Mouse (Mus musculus): ENCODE data around the gene Olfr201. TPM values are rescaled to one million over a fixed set of nuclear protein-coding genes. Genes with fewer than 3 reads are reported as not detected.
"Not testable (repeated sequence)": the region's sequence is repeated elsewhere in the genome, so short reads cannot be mapped to it uniquely, and the experiment has no call there.

Olfr201 gene
- polyA plus RNA-seq (2016; fragmentation: Nextera tagmentation; extraction: Ambion mirVana): not detected in 2 replicates

GRCm38 (mm10) chr16:59272532-59272931 lies at the start of gene Olfr201:
Olfr201 (minus strand) TSS chr16:59272632.
- not testable (repeated sequence) for H3K27ac ChIP-seq; H3K9me3 ChIP-seq; H3K4me3 ChIP-seq; H3K4me2 ChIP-seq (replicated peaks); H3K4me1 ChIP-seq; H3K27me3 ChIP-seq (replicated peaks); ATAC-seq (ENCODE audit: low FRiP score, low read depth); H3K36me3 ChIP-seq; H3K9ac ChIP-seq
- 88% methylated on average over 4 of the region's 4 CpGs for WGBS

- H3K36me3 ChIP-seq: no peaks in the 10 kb centered on the region
- no peaks in the 10 kb centered on the region for H3K9me3 ChIP-seq
- H3K27me3 ChIP-seq (replicated peaks): no peaks in the 10 kb centered on the region
- no peak within 1 kb of the TSS for H3K4me2 ChIP-seq (replicated peaks)
- H3K9ac ChIP-seq: no peak within 1 kb of the TSS
- no peak for ATAC-seq (ENCODE audit: low FRiP score, low read depth)
- H3K27ac ChIP-seq: no peak within 1 kb of the TSS
- H3K4me3 ChIP-seq: no peak within 1 kb of the TSS
- H3K4me1 ChIP-seq: no peaks in the 10 kb centered on the region
Observed at GRCm38 (mm10) chr16:59318148-59318547, 45.7 kb upstream of the Olfr201 start, which contains the start of gene Olfr204. Olfr204 (minus strand) TSS chr16:59318248.

GRCm38 (mm10) chr16:59298581-59298980 lies 26.1 kb upstream of the Olfr201 start, which contains the start of gene Olfr203:
Olfr203 (plus strand) TSS chr16:59298881.
- H3K4me1 ChIP-seq: no peaks in the 10 kb centered on the region
- no peak within 1 kb of the TSS for H3K27ac ChIP-seq
- H3K9me3 ChIP-seq: no peaks in the 10 kb centered on the region
- no peaks in the 10 kb centered on the region for H3K27me3 ChIP-seq (replicated peaks)
- no peak within 1 kb of the TSS for H3K4me2 ChIP-seq (replicated peaks)
- H3K9ac ChIP-seq: no peak within 1 kb of the TSS
- 88% methylated on average over 2 of the region's 2 CpGs for whole genome bisulfite sequencing
- ATAC-seq (ENCODE audit: low FRiP score, low read depth): no peak
- no peak within 1 kb of the TSS for H3K4me3 ChIP-seq
- no peaks in the 10 kb centered on the region for H3K36me3 ChIP-seq

- not testable (repeated sequence) for H3K4me1 ChIP-seq; ATAC-seq (ENCODE audit: low FRiP score, low read depth); H3K4me2 ChIP-seq (replicated peaks); H3K27ac ChIP-seq; H3K4me3 ChIP-seq; H3K9ac ChIP-seq; H3K9me3 ChIP-seq; H3K27me3 ChIP-seq (replicated peaks); H3K36me3 ChIP-seq
- WGBS: 83% methylated on average over 9 of the region's 9 CpGs
Observed at GRCm38 (mm10) chr16:59287576-59287975, 15.1 kb upstream of the Olfr201 start.

GRCm38 (mm10) chr16:59286693-59287092 lies 14.3 kb upstream of the Olfr201 start, which contains the start of gene Olfr202:
Olfr202 (minus strand) TSS chr16:59286793.
- Histone ChIP-seq H3K4me3 (no peak within 1 kb of the TSS), H3K9me3 (no peaks in the 10 kb centered on the region), H3K4me1 (no peaks in the 10 kb centered on the region), H3K36me3 (no peaks in the 10 kb centered on the region), H3K27ac (no peak within 1 kb of the TSS), H3K9ac (no peak within 1 kb of the TSS), H3K4me2 (replicated peaks) (no peak within 1 kb of the TSS), H3K27me3 (replicated peaks) (no peaks in the 10 kb centered on the region)
- WGBS: 88% methylated on average over 1 of the region's 1 CpGs
- no peak for ATAC-seq (ENCODE audit: low FRiP score, low read depth)

GRCm38 (mm10) chr16:59283476-59283875 lies 11.0 kb upstream of the Olfr201 start:
- Histone ChIP-seq H3K27me3 (replicated peaks) (no peaks in the 10 kb centered on the region), H3K4me3 (no peak overlapping the region), H3K36me3 (no peaks in the 10 kb centered on the region), H3K9me3 (no peaks in the 10 kb centered on the region), H3K4me1 (no peaks in the 10 kb centered on the region), H3K27ac (no peak overlapping the region), H3K9ac (no peak overlapping the region), H3K4me2 (replicated peaks) (no peak overlapping the region)
- WGBS: 76% methylated on average over 1 of the region's 1 CpGs
- no peak for ATAC-seq (ENCODE audit: low FRiP score, low read depth)

GRCm38 (mm10) chr16:59280542-59280941 lies 8.1 kb upstream of the Olfr201 start:
- Histone ChIP-seq H3K27me3 (replicated peaks) (no peaks in the 10 kb centered on the region), H3K4me1 (no peaks in the 10 kb centered on the region), H3K36me3 (no peaks in the 10 kb centered on the region), H3K4me2 (replicated peaks) (no peak overlapping the region), H3K4me3 (no peak overlapping the region), H3K9ac (no peak overlapping the region), H3K27ac (no peak overlapping the region), H3K9me3 (no peaks in the 10 kb centered on the region)
- 82% methylated on average over 3 of the region's 3 CpGs for WGBS
- no peak for ATAC-seq (ENCODE audit: low FRiP score, low read depth)

GRCm38 (mm10) chr16:59269097-59269496 lies 3.3 kb downstream of the Olfr201 start:
- WGBS: 80% methylated on average over 4 of the region's 4 CpGs
- H3K27me3 ChIP-seq (replicated peaks); H3K27ac ChIP-seq: not testable (repeated sequence)

GRCm38 (mm10) chr16:59249684-59250083 lies 22.7 kb downstream of the Olfr201 start:
- H3K4me3 ChIP-seq: no peak overlapping the region
- no peak overlapping the region for H3K27ac ChIP-seq
- H3K9me3 ChIP-seq: 0 out of 2 replicates have a peak, but pooled peaks cover 3% of the 10 kb centered on the region
- H3K27me3 ChIP-seq (replicated peaks): no peaks in the 10 kb centered on the region
- H3K9ac ChIP-seq: no peak overlapping the region
- no peaks in the 10 kb centered on the region for H3K4me1 ChIP-seq
- H3K4me2 ChIP-seq (replicated peaks): no peak overlapping the region
- WGBS: 89% methylated on average over 17 of the region's 17 CpGs
- ATAC-seq (ENCODE audit: low FRiP score, low read depth): no peak
- H3K36me3 ChIP-seq: no peaks in the 10 kb centered on the region

More at GRCm38 (mm10) chr16:59269097-59269496, 3.3 kb downstream of the Olfr201 start:
- H3K4me1 ChIP-seq; ATAC-seq (ENCODE audit: low FRiP score, low read depth); H3K36me3 ChIP-seq; H3K9ac ChIP-seq; H3K9me3 ChIP-seq; H3K4me3 ChIP-seq; H3K4me2 ChIP-seq (replicated peaks): not testable (repeated sequence)

GRCm38 (mm10) chr16:59219667-59220066 lies 52.8 kb downstream of the Olfr201 start, which contains the start of gene Olfr199:
Olfr199 (minus strand) TSS chr16:59219767.
- H3K4me2 ChIP-seq (replicated peaks); H3K4me1 ChIP-seq; ATAC-seq (ENCODE audit: low FRiP score, low read depth); H3K27me3 ChIP-seq (replicated peaks); H3K4me3 ChIP-seq; H3K9ac ChIP-seq; H3K27ac ChIP-seq; H3K9me3 ChIP-seq; H3K36me3 ChIP-seq: not testable (repeated sequence)
- 91% methylated on average over 1 of the region's 1 CpGs for WGBS

GRCm38 (mm10) chr16:59217861-59218260 lies 54.6 kb downstream of the Olfr201 start:
- not testable (repeated sequence) for H3K36me3 ChIP-seq; ATAC-seq (ENCODE audit: low FRiP score, low read depth); H3K9ac ChIP-seq; H3K9me3 ChIP-seq; H3K27ac ChIP-seq; H3K4me1 ChIP-seq; H3K27me3 ChIP-seq (replicated peaks); H3K4me2 ChIP-seq (replicated peaks); H3K4me3 ChIP-seq
- 84% methylated on average over 3 of the region's 3 CpGs for WGBS

Data from neural tube, embryonic 12.5 days (tissue).